Comparison of ENCODE assay signal across 9 mouse cellular contexts in the genomic region with DNA sequence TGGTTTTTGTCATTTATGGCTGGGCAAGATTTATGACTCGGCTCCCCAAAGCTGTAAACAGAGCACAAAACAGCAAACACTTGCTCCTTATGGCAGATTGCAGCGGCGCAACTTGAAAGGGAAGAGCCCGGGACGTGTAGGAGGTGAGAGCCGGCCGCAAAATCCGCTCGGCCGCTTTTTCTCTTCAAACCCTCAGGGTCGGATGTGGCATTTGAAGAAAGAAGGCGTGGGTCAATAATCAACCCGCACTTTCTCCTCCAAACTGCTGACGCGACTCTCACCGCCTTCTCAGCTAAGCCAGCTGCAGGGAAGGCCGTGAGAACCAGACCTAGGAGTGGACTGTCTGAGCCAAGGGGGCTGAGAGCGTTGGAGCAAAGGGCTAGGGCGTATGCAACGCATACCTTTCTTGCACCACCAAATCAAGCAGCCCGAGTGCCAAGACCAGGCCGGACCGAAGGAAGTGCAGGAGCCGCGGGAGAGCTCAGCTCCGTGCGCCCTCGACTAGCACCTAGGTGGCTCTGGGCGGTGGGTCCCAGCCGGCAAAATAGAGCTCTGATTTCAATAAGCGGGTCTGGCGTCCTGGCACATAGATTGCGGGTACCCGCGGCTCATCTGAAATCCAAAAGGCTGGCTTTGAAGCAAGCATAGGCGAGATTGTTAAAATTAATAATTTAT. TPM values are rescaled to one million over a fixed set of nuclear protein-coding genes. Genes with fewer than 3 reads are reported as not detected.
DNase-seq lines count a peak whose midpoint lies in the region; ATAC-seq and TF ChIP-seq lines count a peak whose summit lies in the region.
"Had no signal": no experiment of that assay in that cellular context is flagged by ENCODE, and none has a peak within 500 bp of the region (broad histone marks: within the 10 kb centered on the region; RNA-seq: fewer than 3 reads in every experiment).

A gene (plus strand): TSS at position 438 of the 675 bp plus-strand sequence.

- H3K4me1 ChIP-seq in lung, adult 2 months (ENCODE audit: control insufficient read depth, insufficient read depth, low read length) = peaks cover 4% of the 10 kb centered on the region; the same call in 1 of the 2 replicates
- H3K4me1 ChIP-seq in heart, postnatal 0 days (ENCODE audit: control insufficient read depth, insufficient read depth) = 0 out of 2 replicates have a peak, but pooled peaks cover 3% of the 10 kb centered on the region
- peaks cover 2% of the 10 kb centered on the region; the same call in 1 of the 2 replicates for H3K4me1 ChIP-seq in small intestine, adult 2 months (ENCODE audit: control insufficient read depth, insufficient read depth, insufficient read length, low read length)

- H3K9me3 ChIP-seq in heart, postnatal 0 days (replicated peaks; ENCODE audit: control insufficient read depth, low read length) = no peaks in the 10 kb centered on the region

- no peak for TF ChIP-seq CTCF in lung, adult 2 months (IDR thresholded peaks at IDR 0.05; ENCODE audit: insufficient read depth, low read length)
- no peak for TF ChIP-seq CTCF in heart, postnatal 0 days (IDR thresholded peaks at IDR 0.05; ENCODE audit: low read depth)
- no peak for TF ChIP-seq CTCF in small intestine, adult 2 months (IDR thresholded peaks at IDR 0.05; ENCODE audit: extremely low read depth, insufficient read length, insufficient replicate concordance, low read depth, low read length)

- TF ChIP-seq POLR2A in lung, adult 2 months (IDR thresholded peaks at IDR 0.05; ENCODE audit: borderline replicate concordance, extremely low read depth, low read depth, low read length) = peak; percentile 20; the same call in 1 of the 2 replicates
- peak; percentile 29; the same call in 1 of the 2 replicates for TF ChIP-seq POLR2A in small intestine, adult 2 months (IDR thresholded peaks at IDR 0.05; ENCODE audit: low read depth, low read length)

- WGBS in lung, adult 2 months = 16% methylated on average over 36 of the region's 36 CpGs
- 3% methylated on average over 36 of the region's 36 CpGs for whole genome bisulfite sequencing in heart, postnatal 0 days
- 8% methylated on average over 36 of the region's 36 CpGs for WGBS in small intestine, adult 2 months

- TF ChIP-seq EP300 in heart, postnatal 0 days (IDR thresholded peaks at IDR 0.05; ENCODE audit: low read depth) = no peak

- peaks cover 99% of the 10 kb centered on the region for H3K27me3 ChIP-seq in heart, postnatal 0 days (ENCODE audit: control insufficient read depth, insufficient read depth, low read length)
- peaks cover 34% of the 10 kb centered on the region for H3K27me3 ChIP-seq in small intestine, adult 2 months (ENCODE audit: control insufficient read depth, insufficient read depth, low read length)

- peak within 1 kb of the TSS; percentile 44 for H3K4me2 ChIP-seq in heart, postnatal 0 days (ENCODE audit: low read depth, low read length)

- H3K4me3 ChIP-seq in lung, adult 2 months (replicated peaks; ENCODE audit: extremely low read depth, low read depth, low read length) = peak within 1 kb of the TSS; percentile 60
- peak within 1 kb of the TSS; percentile 43 for H3K4me3 ChIP-seq in heart, postnatal 0 days (ENCODE audit: low read depth, low read length)
- H3K4me3 ChIP-seq in small intestine, adult 2 months (ENCODE audit: low read depth, low read length) = peak within 1 kb of the TSS; percentile 60
- H3K4me3 ChIP-seq: erythroblast, embryonic 14.5 days had no signal

- no peaks in the 10 kb centered on the region for H3K36me3 ChIP-seq in heart, postnatal 0 days (replicated peaks; ENCODE audit: control insufficient read depth, insufficient read depth, low read length)
- H3K36me3 ChIP-seq in small intestine, adult 2 months (ENCODE audit: control insufficient read depth, insufficient read depth, low read length) = no peaks in the 10 kb centered on the region

- no peak within 1 kb of the TSS for H3K9ac ChIP-seq in heart, postnatal 0 days (replicated peaks; ENCODE audit: low read depth, low read length)

- no peak for ATAC-seq in heart, postnatal 0 days (ENCODE audit: insufficient read depth, low read depth)

- DNase-seq in lung, adult 2 months = no peak
- DNase-seq in lung, postnatal 36 days = no peak
- no peak for DNase-seq in heart, postnatal 0 days (ENCODE audit: low spot score)
- peak; percentile 83 to 89 for DNase-seq in kidney, postnatal 36 days
- no peak for DNase-seq in urinary bladder, postnatal 10 days (ENCODE audit: low spot score)
- no peak for DNase-seq in frontal cortex, postnatal 25 days (ENCODE audit: low spot score in 2 of 2)
- DNase-seq in layer of hippocampus, postnatal 36 days = no peak

- no peak within 1 kb of the TSS for H3K27ac ChIP-seq in heart, postnatal 0 days (ENCODE audit: low read depth)
- H3K27ac ChIP-seq in small intestine, adult 2 months (ENCODE audit: insufficient read depth, low read depth, low read length) = peak within 1 kb of the TSS; percentile 65

RNA-seq across cellular contexts. Expression of the gene that starts here (rescaled TPM):
- 0.26 and 0.31 TPM in 2 replicates for polyA plus RNA-seq in lung, adult 2 months (2012; rRNA removed)
- 0.08 and 0.84 TPM in 2 replicates for total RNA-seq in heart, postnatal 0 days (2014; rRNA removed; ENCODE audit: low replicate concordance)
- 0.03 and 0.12 TPM in 2 replicates for polyA plus RNA-seq in heart, postnatal 0 days (2015; fragmentation: Nextera tagmentation; extraction: Ambion mirVana)
- 0.10 TPM in 1 of 2 replicates, not detected in the other for polyA plus RNA-seq in small intestine, adult 2 months (2012; rRNA removed)
- not detected for total RNA-seq in layer of hippocampus, postnatal 36 days (2021)
- polyA plus RNA-seq: erythroblast, embryonic 14.5 days had no signal

Comparison
In these comparisons a context has a peak if more than half of its experiments do, and no peak if none do; other contexts are left out.
1. DNase-seq: peak in kidney, postnatal 36 days (2 of 2); none in lung, adult 2 months (single experiment), lung, postnatal 36 days (single experiment), heart, postnatal 0 days (single experiment), urinary bladder, postnatal 10 days (single experiment), frontal cortex, postnatal 25 days (0 of 2) and layer of hippocampus, postnatal 36 days (0 of 2).
2. Peak in every context shown above with its lines, with median percentiles within 50 percentile points of each other: H3K4me3 ChIP-seq.